Mouse (Mus musculus) CH12.LX (cell line): ENCODE results near the gene Cd48. TPM values are rescaled to one million over a fixed set of nuclear protein-coding genes. Genes with fewer than 3 reads are reported as not detected.

Source experiments
- DNase-seq: peaks from one replicate; pipeline ENCODE4 v3.0.0-alpha.2; 2013; ENCODE audit errors: extremely low read depth
- H3K27ac ChIP-seq: 2 replicates; pipeline ENCODE4 v1.5.1; 2012; ENCODE audit warnings: low read depth, mild to moderate bottlenecking, control low read depth, moderate library complexity; ENCODE audit not compliant: insufficient read depth
- H3K27me3 ChIP-seq: replicated peaks from 2 replicates; pipeline ENCODE3; 2012; ENCODE audit warnings: inconsistent platforms
- H3K36me3 ChIP-seq, 2 experiments: replicated peaks in 1 of 2; 2 replicates each; pipeline versions ENCODE3 to v1.6.1; 2012; ENCODE audit warnings: inconsistent platforms in 1 of 2, low read length in 1 of 2, mild to moderate bottlenecking in 1 of 2, mixed read lengths in 1 of 2, moderate library complexity in 1 of 2; ENCODE audit not compliant: control insufficient read depth in 1 of 2, insufficient read depth in 1 of 2
- H3K4me1 ChIP-seq, 2 experiments: 2 replicates each; pipeline ENCODE4 v1.6.1; 2012; ENCODE audit warnings: inconsistent platforms in 1 of 2, moderate library complexity in 1 of 2; ENCODE audit not compliant: insufficient read depth in 2 of 2, control insufficient read depth in 1 of 2
- H3K4me2 ChIP-seq: 2 replicates; pipeline ENCODE4 v1.6.1; 2012; ENCODE audit warnings: low read depth, mild to moderate bottlenecking, control low read depth; ENCODE audit not compliant: poor library complexity, insufficient read depth, severe bottlenecking
- H3K4me3 ChIP-seq, 3 experiments: fragments of 150-350 bp in 1 of 3; sonication (generic) in 1 of 3; replicated peaks in 1 of 3; 2 replicates each; pipeline versions ENCODE3 to v1.5.1; 2011 to 2012; ENCODE audit warnings: low read depth in 2 of 3, low read length in 2 of 3, mild to moderate bottlenecking in 2 of 3, moderate library complexity in 2 of 3, control low read depth in 1 of 3, improper control_type of control experiment in 1 of 3, inconsistent platforms in 1 of 3, mixed read lengths in 1 of 3; ENCODE audit not compliant: poor library complexity in 1 of 3
- H3K79me2 ChIP-seq: replicated peaks from 2 replicates; pipeline ENCODE4 v1.6.1; 2012; ENCODE audit warnings: mild to moderate bottlenecking, moderate library complexity; ENCODE audit not compliant: control insufficient read depth, poor library complexity, insufficient read depth, severe bottlenecking; ENCODE audit errors: extremely low read depth
- H3K9ac ChIP-seq: 2 replicates; pipeline ENCODE4 v1.6.1; 2012; ENCODE audit warnings: low read depth, mild to moderate bottlenecking, control low read depth, moderate library complexity; ENCODE audit not compliant: insufficient read depth
- H3K9me3 ChIP-seq: replicated peaks from 2 replicates; pipeline ENCODE3; 2012; ENCODE audit warnings: low read length, inconsistent platforms, mixed read lengths
- BHLHE40 ChIP-seq: IDR thresholded peaks from 2 replicates; pipeline ENCODE4 v1.6.1; 2011; ENCODE audit warnings: mild to moderate bottlenecking, low read depth, low read length, improper control_type of control experiment
- CHD2 ChIP-seq: IDR thresholded peaks from 2 replicates; pipeline ENCODE4 v1.6.1; 2011; ENCODE audit warnings: low read length, improper control_type of control experiment
- CTCF ChIP-seq, 2 experiments: IDR thresholded peaks in 1 of 2; conservative IDR thresholded peaks in 1 of 2; 2 replicates each; pipeline ENCODE4 v1.5.1; 2011 to 2012; ENCODE audit warnings: low read depth in 2 of 2, low read length in 2 of 2, improper control_type of control experiment in 1 of 2, inconsistent platforms in 1 of 2, mild to moderate bottlenecking in 1 of 2, moderate library complexity in 1 of 2
- E2F4 ChIP-seq: IDR thresholded peaks from 2 replicates; pipeline ENCODE4 v1.6.1; 2011; ENCODE audit warnings: low read depth, low read length, improper control_type of control experiment; ENCODE audit not compliant: insufficient replicate concordance
- ELF1 ChIP-seq: IDR thresholded peaks from 2 replicates; pipeline ENCODE4 v1.6.1; 2014; ENCODE audit warnings: low read depth, mild to moderate bottlenecking, inconsistent platforms, low read length, improper control_type of control experiment
- EP300 ChIP-seq: IDR thresholded peaks from 2 replicates; pipeline ENCODE4 v1.6.1; 2011; ENCODE audit warnings: low read length, improper control_type of control experiment
- HCFC1 ChIP-seq: IDR thresholded peaks from 2 replicates; pipeline ENCODE4 v1.6.1; 2012; ENCODE audit warnings: low read depth, mild to moderate bottlenecking, inconsistent platforms, low read length, improper control_type of control experiment
- IRF4 ChIP-seq: IDR thresholded peaks from 2 replicates; pipeline ENCODE4 v1.6.1; 2014; ENCODE audit warnings: low read depth, mild to moderate bottlenecking, inconsistent platforms, low read length, improper control_type of control experiment
- JUN ChIP-seq: IDR thresholded peaks from 2 replicates; pipeline ENCODE4 v1.6.1; 2011; ENCODE audit warnings: low read depth, mild to moderate bottlenecking, low read length, improper control_type of control experiment, moderate library complexity; ENCODE audit not compliant: insufficient read depth
- KAT2A ChIP-seq: IDR thresholded peaks from 2 replicates; pipeline ENCODE4 v1.6.1; 2012; ENCODE audit warnings: low read length, improper control_type of control experiment, inconsistent platforms; ENCODE audit not compliant: insufficient replicate concordance
- MAFK ChIP-seq: IDR thresholded peaks from 2 replicates; pipeline ENCODE4 v1.6.1; 2011; ENCODE audit warnings: low read length, improper control_type of control experiment; ENCODE audit not compliant: insufficient replicate concordance
- MAX ChIP-seq: IDR thresholded peaks from 2 replicates; pipeline ENCODE4 v1.6.1; 2011; ENCODE audit warnings: low read length, improper control_type of control experiment
- MAZ ChIP-seq: IDR thresholded peaks from 2 replicates; pipeline ENCODE4 v1.6.1; 2012; ENCODE audit warnings: low read depth, mild to moderate bottlenecking, inconsistent platforms, low read length, improper control_type of control experiment, moderate library complexity
- MEF2A ChIP-seq: IDR thresholded peaks from 2 replicates; pipeline ENCODE4 v1.6.1; 2014; ENCODE audit warnings: low read depth, mild to moderate bottlenecking, inconsistent platforms, low read length, improper control_type of control experiment, borderline replicate concordance
- NELFE ChIP-seq: IDR thresholded peaks from 2 replicates; pipeline ENCODE4 v1.6.1; 2011; ENCODE audit warnings: low read depth, low read length, improper control_type of control experiment
- POLR2A ChIP-seq: IDR thresholded peaks from 2 replicates; pipeline ENCODE4 v1.6.1; 2011; ENCODE audit warnings: low read depth, mild to moderate bottlenecking, improper control_type of control experiment, low read length
- RAD21 ChIP-seq: IDR thresholded peaks from 2 replicates; pipeline ENCODE4 v1.6.1; 2011; ENCODE audit warnings: low read depth, mild to moderate bottlenecking, low read length, improper control_type of control experiment, moderate library complexity
- RCOR1 ChIP-seq: conservative IDR thresholded peaks from 2 replicates; pipeline ENCODE4 v1.6.1; 2012; ENCODE audit warnings: low read depth, mild to moderate bottlenecking, inconsistent platforms, low read length, improper control_type of control experiment
- SIN3A ChIP-seq: IDR thresholded peaks from 2 replicates; pipeline ENCODE4 v1.6.1; 2012; ENCODE audit warnings: low read length, improper control_type of control experiment, inconsistent platforms
- SMC3 ChIP-seq: IDR thresholded peaks from 2 replicates; pipeline ENCODE4 v1.6.1; 2011; ENCODE audit warnings: low read depth, low read length, improper control_type of control experiment
- USF1 ChIP-seq: IDR thresholded peaks from 2 replicates; pipeline ENCODE4 v1.6.1; 2014; ENCODE audit warnings: low read depth, mild to moderate bottlenecking, inconsistent platforms, low read length, improper control_type of control experiment
- USF2 ChIP-seq: conservative IDR thresholded peaks from 2 replicates; pipeline ENCODE4 v1.6.1; 2011; ENCODE audit warnings: low read depth, low read length, improper control_type of control experiment
- ZNF384 ChIP-seq: IDR thresholded peaks from 2 replicates; pipeline ENCODE4 v1.6.1; 2012; ENCODE audit warnings: low read depth, low read length, improper control_type of control experiment, inconsistent platforms
- dilution Hi-C: fragments of 300-500 bp; cut with MboI; formaldehyde crosslinking; loops from 2 replicates; pipeline ENCODE4 v1.14.3; 2020; ENCODE audit warnings: low sequenced_read_pairs; ENCODE audit not compliant: extremely low pct_unique_long_range_greater_than_20kb, extremely low pct_ligation_motif_present
- in situ Hi-C: fragments of 300-500 bp; cut with MboI; formaldehyde crosslinking; loops from 3 replicates; pipeline ENCODE4 v1.14.3; 2019; ENCODE audit warnings: low sequenced_read_pairs, low pct_ligation_motif_present, low pct_unique_long_range_greater_than_20kb, mixed read lengths
- polyA plus RNA-seq: library from polyadenylated mRNA; unstranded; fragments of >175 nt; gene quantifications from 2 replicates; pipeline ENCODE4 v1.2.1, GENCODE M21; 2012; ENCODE audit warnings: low read depth; ENCODE audit not compliant: insufficient read length
- total RNA-seq, 2 experiments: library from RNA; depleted of rRNA; stranded (reverse); fragments of 300-350 nt in 1 of 2; fragments of >200 nt in 1 of 2; gene quantifications; 2 replicates each; pipeline ENCODE4 v1.2.3; 2012 to 2014

Gene Cd48
- total and polyA plus RNA-seq, 3 experiments = 65.0 to 218 (median 80.3) TPM

GRCm38 (mm10) chr1:171731195-171731594, 49.4 kb downstream of the Cd48 start:
- H3K9me3 ChIP-seq = peaks cover 12% of the 10 kb centered on the region
- no peak overlapping the region for H3K9ac ChIP-seq
- H3K36me3 ChIP-seq = no peaks in the 10 kb centered on the region
- no peaks in the 10 kb centered on the region for H3K27me3 ChIP-seq
- no peaks in the 10 kb centered on the region for H3K79me2 ChIP-seq
- TF ChIP-seq CTCF (conservative IDR thresholded peaks at IDR 0.05 in 1 of 2, IDR thresholded peaks at IDR 0.05 in 1 of 2; ENCODE audit: low read depth in 2 of 2, low read length in 2 of 2) (peak in 1 of 2 experiments; percentile 62; a peak in 2 of 4 replicates), SMC3 (peak; percentile 49; the same call in 1 of the 2 replicates), KAT2A (no peak), RCOR1 (no peak), RAD21 (peak; percentile 57)
- in situ Hi-C loops = no loop called here
- no peak overlapping the region for H3K4me3 ChIP-seq
- dilution Hi-C loops = no loop called here
- peaks cover 0 to 15% of the 10 kb centered on the region in 2 experiments; a peak in 2 of 4 replicates for H3K4me1 ChIP-seq
- no peak overlapping the region for H3K4me2 ChIP-seq
- H3K27ac ChIP-seq = no peak overlapping the region
- DNase-seq = no peak

- Histone ChIP-seq H3K4me1 (peaks cover 0 to 15% of the 10 kb centered on the region in 2 experiments; a peak in 2 of 4 replicates), H3K4me2 (peak overlapping the region; percentile 29; the same call in 1 of the 2 replicates), H3K9ac (no peak overlapping the region), H3K9me3 (peaks cover 5% of the 10 kb centered on the region), H3K36me3 (no peaks in the 10 kb centered on the region), H3K27ac (no peak overlapping the region), H3K27me3 (no peaks in the 10 kb centered on the region), H3K4me3 (no peak overlapping the region), H3K79me2 (no peaks in the 10 kb centered on the region)
- DNase-seq = peak; percentile 22
- dilution Hi-C loops (no loop called here), in situ Hi-C loops (no loop called here)
- TF ChIP-seq USF1 = no peak
- peak; percentile 35; the same call in 1 of the 2 replicates for TF ChIP-seq IRF4
- peak; percentile 89 for TF ChIP-seq BHLHE40
Observed at GRCm38 (mm10) chr1:171734898-171735297, 53.1 kb downstream of the Cd48 start.

- peak; percentile 67 for DNase-seq
- TF ChIP-seq MEF2A (no peak), EP300 (peak; percentile 52; the same call in 1 of the 2 replicates), USF2 (no peak), RCOR1 (no peak), POLR2A (no peak), CHD2 (no peak), HCFC1 (no peak), E2F4 (no peak), SMC3 (no peak), MAZ (peak; percentile 65), ZNF384 (peak; percentile 81), ELF1 (0 out of 2 replicates have a peak, but pooled peaks have one; percentile 26), NELFE (no peak), SIN3A (no peak), MAFK (no peak), IRF4 (no peak), JUN (no peak), MAX (no peak)
- TF ChIP-seq, all 38 proteins: peak for 4
- Histone ChIP-seq H3K27ac (no peak overlapping the region), H3K4me1 (peaks cover 10 to 33% of the 10 kb centered on the region in 2 experiments; a peak in 3 of 4 replicates), H3K79me2 (no peaks in the 10 kb centered on the region), H3K4me2 (0 out of 2 replicates have a peak overlapping the region, but pooled peaks have one; percentile 24), H3K9me3 (peaks cover 3% of the 10 kb centered on the region), H3K4me3 (no peak overlapping the region), H3K27me3 (no peaks in the 10 kb centered on the region), H3K9ac (no peak overlapping the region), H3K36me3 (no peaks in the 10 kb centered on the region)
- in situ Hi-C loops (no loop called here), dilution Hi-C loops (no loop called here)
Observed at GRCm38 (mm10) chr1:171748127-171748969, 66.5 kb downstream of the Cd48 start.
